ENCODE assay signal across 21 mouse cellular contexts in genomic region chr16:92743755-92744154, GRCm38 (mm10).
DNase-seq lines count a peak whose midpoint lies in the region; ATAC-seq and TF ChIP-seq lines count a peak whose summit lies in the region.
"Had no signal": no experiment of that assay in that cellular context is flagged by ENCODE, and none has a peak within 500 bp of the region (broad histone marks: within the 10 kb centered on the region; RNA-seq: fewer than 3 reads in every experiment).

No protein-coding gene starts in this region.

- no peak for TF ChIP-seq CTCF in thymus, adult 2 months (IDR thresholded peaks at IDR 0.05; ENCODE audit: borderline replicate concordance, control insufficient read depth, extremely low read depth, insufficient read depth, low read length, poor library complexity)

- H3K4me3 ChIP-seq in midbrain, embryonic 10.5 days, result no peak overlapping the region
- no peak overlapping the region for H3K4me3 ChIP-seq in midbrain, embryonic 16.5 days (ENCODE audit: low read depth, low read length)
- no peak overlapping the region for H3K4me3 ChIP-seq in embryonic facial prominence, embryonic 14.5 days (ENCODE audit: low read depth, low read length)
- H3K4me3 ChIP-seq in thymus, adult 2 months (ENCODE audit: control insufficient read depth, insufficient read depth, low read length), result no peak overlapping the region
- H3K4me3 ChIP-seq in forebrain, embryonic 10.5 days, result no peak overlapping the region
- H3K4me3 ChIP-seq: forebrain, embryonic 12.5 days; heart, embryonic 12.5 days; hindbrain, embryonic 12.5 days; intestine, embryonic 15.5 days; limb, embryonic 13.5 days; liver, embryonic 13.5 days; midbrain, embryonic 13.5 days; neural tube, embryonic 15.5 days had no signal

- H3K27ac ChIP-seq in midbrain, embryonic 10.5 days (replicated peaks), result 0 out of 2 replicates have a peak overlapping the region, but pooled peaks have one; percentile 1
- H3K27ac ChIP-seq in midbrain, embryonic 16.5 days (ENCODE audit: low read length), result no peak overlapping the region
- peak overlapping the region; percentile 57 for H3K27ac ChIP-seq in embryonic facial prominence, embryonic 14.5 days (replicated peaks; ENCODE audit: low read depth, low read length)
- H3K27ac ChIP-seq in thymus, adult 2 months (ENCODE audit: control insufficient read depth, insufficient read depth, low read length), result peak overlapping the region; percentile 67
- no peak overlapping the region for H3K27ac ChIP-seq in forebrain, embryonic 10.5 days
- H3K27ac ChIP-seq: forebrain, embryonic 12.5 days; hindbrain, embryonic 12.5 days; intestine, embryonic 15.5 days; limb, embryonic 13.5 days; liver, embryonic 13.5 days; macrophage; midbrain, embryonic 13.5 days; neural tube, embryonic 15.5 days had no signal

- peaks cover 8% of the 10 kb centered on the region for H3K4me1 ChIP-seq in midbrain, embryonic 10.5 days
- H3K4me1 ChIP-seq in midbrain, embryonic 16.5 days (ENCODE audit: control insufficient read depth, insufficient read depth, low read length), result no peaks in the 10 kb centered on the region
- H3K4me1 ChIP-seq in embryonic facial prominence, embryonic 14.5 days (ENCODE audit: control insufficient read depth, insufficient read depth, low read length), result peaks cover 38% of the 10 kb centered on the region
- H3K4me1 ChIP-seq in thymus, adult 2 months (replicated peaks; ENCODE audit: control insufficient read depth, insufficient read depth, low read length), result peaks cover 67% of the 10 kb centered on the region
- H3K4me1 ChIP-seq in forebrain, embryonic 10.5 days, result peaks cover 17% of the 10 kb centered on the region
- H3K4me1 ChIP-seq: intestine, embryonic 15.5 days had no signal

- H3K36me3 ChIP-seq in midbrain, embryonic 10.5 days, result no peaks in the 10 kb centered on the region
- H3K36me3 ChIP-seq in midbrain, embryonic 16.5 days (ENCODE audit: control insufficient read depth, insufficient read depth, low read length), result no peaks in the 10 kb centered on the region
- H3K36me3 ChIP-seq in embryonic facial prominence, embryonic 14.5 days (ENCODE audit: control insufficient read depth, insufficient read depth, low read length), result no peaks in the 10 kb centered on the region
- no peaks in the 10 kb centered on the region for H3K36me3 ChIP-seq in thymus, adult 2 months (ENCODE audit: control insufficient read depth, insufficient read depth, low read length)
- H3K36me3 ChIP-seq in forebrain, embryonic 10.5 days (replicated peaks), result no peaks in the 10 kb centered on the region
- H3K36me3 ChIP-seq: forebrain, embryonic 12.5 days; heart, embryonic 12.5 days; hindbrain, embryonic 12.5 days; intestine, embryonic 15.5 days; limb, embryonic 13.5 days; liver, embryonic 13.5 days; midbrain, embryonic 13.5 days; neural tube, embryonic 15.5 days had no signal

- no peak overlapping the region for H3K4me2 ChIP-seq in midbrain, embryonic 16.5 days (ENCODE audit: low read length)
- H3K4me2 ChIP-seq in embryonic facial prominence, embryonic 14.5 days (ENCODE audit: low read depth, low read length), result peak overlapping the region; percentile 11; the same call in 1 of the 2 replicates
- H3K4me2 ChIP-seq: forebrain, embryonic 12.5 days; heart, embryonic 12.5 days; hindbrain, embryonic 12.5 days; intestine, embryonic 15.5 days; limb, embryonic 13.5 days; liver, embryonic 13.5 days; midbrain, embryonic 13.5 days; neural tube, embryonic 15.5 days had no signal

- no peaks in the 10 kb centered on the region for H3K9me3 ChIP-seq in midbrain, embryonic 10.5 days (replicated peaks)
- H3K9me3 ChIP-seq in midbrain, embryonic 16.5 days (replicated peaks; ENCODE audit: control insufficient read depth, low read length, poor library complexity, severe bottlenecking), result no peaks in the 10 kb centered on the region
- H3K9me3 ChIP-seq in embryonic facial prominence, embryonic 14.5 days (ENCODE audit: control insufficient read depth, low read length), result no peaks in the 10 kb centered on the region
- H3K9me3 ChIP-seq in forebrain, embryonic 10.5 days, result no peaks in the 10 kb centered on the region
- H3K9me3 ChIP-seq: forebrain, embryonic 12.5 days; heart, embryonic 12.5 days; hindbrain, embryonic 12.5 days; intestine, embryonic 15.5 days; limb, embryonic 13.5 days; liver, embryonic 13.5 days; midbrain, embryonic 13.5 days; neural tube, embryonic 15.5 days had no signal

- ATAC-seq in midbrain, embryonic 16.5 days, result no peak
- ATAC-seq in embryonic facial prominence, embryonic 14.5 days (ENCODE audit: low read depth), result no peak
- ATAC-seq: intestine, embryonic 15.5 days; midbrain, embryonic 13.5 days had no signal

- TF ChIP-seq POLR2A in thymus, adult 2 months (IDR thresholded peaks at IDR 0.05; ENCODE audit: control insufficient read depth, extremely low read depth, insufficient read depth, low read length, poor library complexity), result no peak

- DNase-seq in midbrain, embryonic 10.5 days (ENCODE audit: low spot score), result no peak
- no peak for DNase-seq in embryonic facial prominence, embryonic 14.5 days (ENCODE audit: low spot score)
- DNase-seq in thymus, adult 2 months, result no peak
- DNase-seq in cerebellum, adult 11-12 months, result no peak
- DNase-seq in forebrain, embryonic 10.5 days (ENCODE audit: extremely low spot score, low spot score), result no peak
- no peak for DNase-seq in c-Kit-positive CD71-positive TER-119-positive erythroid progenitor cells, embryonic 14.5 days (ENCODE audit: low spot score)
- DNase-seq: adrenal gland, postnatal 25 days; cerebellum, adult 18-20 months; heart, postnatal 14 days; kidney, adult 9 months; liver, embryonic 13.5 days; right cerebral cortex, postnatal 25 days had no signal

- H3K27me3 ChIP-seq in midbrain, embryonic 10.5 days (ENCODE audit: low read depth, poor library complexity, severe bottlenecking), result no peaks in the 10 kb centered on the region
- H3K27me3 ChIP-seq in midbrain, embryonic 16.5 days (ENCODE audit: control insufficient read depth, insufficient read depth, low read depth, low read length), result no peaks in the 10 kb centered on the region
- no peaks in the 10 kb centered on the region for H3K27me3 ChIP-seq in embryonic facial prominence, embryonic 14.5 days (replicated peaks; ENCODE audit: control insufficient read depth, insufficient read depth, low read length)
- no peaks in the 10 kb centered on the region for H3K27me3 ChIP-seq in thymus, adult 2 months (ENCODE audit: control insufficient read depth, insufficient read depth, low read length)
- H3K27me3 ChIP-seq in forebrain, embryonic 10.5 days (ENCODE audit: poor library complexity, severe bottlenecking), result no peaks in the 10 kb centered on the region
- H3K27me3 ChIP-seq: forebrain, embryonic 12.5 days; hindbrain, embryonic 12.5 days; intestine, embryonic 15.5 days; liver, embryonic 13.5 days; midbrain, embryonic 13.5 days; neural tube, embryonic 15.5 days had no signal

- no peak overlapping the region for H3K9ac ChIP-seq in midbrain, embryonic 16.5 days (ENCODE audit: low read depth, low read length)
- no peak overlapping the region for H3K9ac ChIP-seq in embryonic facial prominence, embryonic 14.5 days (ENCODE audit: low read depth, low read length)
- H3K9ac ChIP-seq: forebrain, embryonic 12.5 days; heart, embryonic 12.5 days; hindbrain, embryonic 12.5 days; intestine, embryonic 15.5 days; limb, embryonic 13.5 days; liver, embryonic 13.5 days; midbrain, embryonic 13.5 days; neural tube, embryonic 15.5 days had no signal

- 79% methylated on average over 4 of the region's 4 CpGs for WGBS in midbrain, embryonic 10.5 days
- WGBS in midbrain, embryonic 16.5 days, result 81% methylated on average over 4 of the region's 4 CpGs
- 59% methylated on average over 4 of the region's 4 CpGs for WGBS in embryonic facial prominence, embryonic 14.5 days
- WGBS in thymus, adult 2 months, result 16% methylated on average over 4 of the region's 4 CpGs
- WGBS in forebrain, embryonic 10.5 days, result 80% methylated on average over 4 of the region's 4 CpGs

Comparison
In these comparisons a context has a peak if more than half of its experiments do, and no peak if none do; other contexts are left out.
1. H3K27ac ChIP-seq: peak in midbrain, embryonic 10.5 days (single experiment), embryonic facial prominence, embryonic 14.5 days (single experiment) and thymus, adult 2 months (single experiment); none in midbrain, embryonic 16.5 days (single experiment) and forebrain, embryonic 10.5 days (single experiment).